Mouse (Mus musculus): ENCODE measurements around the gene B3gnt5.

GRCm38 (mm10) chr16:19768046-19768445 lies 8.0 kb downstream of the B3gnt5 start:
- TF ChIP-seq EP300 (IDR thresholded peaks at IDR 0.05; ENCODE audit: low read depth in 1 of 2, low read length in 2 of 2) (no peak), BHLHE40 (IDR thresholded peaks at IDR 0.05; ENCODE audit: borderline replicate concordance, low read depth, low read length) (no peak), CTCF (IDR thresholded peaks at IDR 0.05 in 2 of 3, conservative IDR thresholded peaks at IDR 0.05 in 1 of 3; ENCODE audit: control insufficient read depth in 1 of 3, insufficient read depth in 1 of 3, low read depth in 2 of 3, low read length in 3 of 3, poor library complexity in 1 of 3, severe bottlenecking in 1 of 3) (no peak), POLR2AphosphoS5 (IDR thresholded peaks at IDR 0.05; ENCODE audit: borderline replicate concordance, low read depth, low read length) (no peak), GATA1 (IDR thresholded peaks at IDR 0.05; ENCODE audit: low read depth, low read length) (no peak), POLR2A (IDR thresholded peaks at IDR 0.05; ENCODE audit: control insufficient read depth in 1 of 2, insufficient read depth in 1 of 2, low read depth in 1 of 2, low read length in 2 of 2, poor library complexity in 1 of 2) (no peak), CHD2 (IDR thresholded peaks at IDR 0.05; ENCODE audit: low read length) (no peak), USF1 (IDR thresholded peaks at IDR 0.05; ENCODE audit: low read depth, low read length) (no peak), ELF1 (IDR thresholded peaks at IDR 0.05; ENCODE audit: low read depth, low read length) (no peak), TAL1 (IDR thresholded peaks at IDR 0.05; ENCODE audit: low read length) (no peak), RAD21 (IDR thresholded peaks at IDR 0.05; ENCODE audit: low read depth, low read length) (no peak), KAT2A (conservative IDR thresholded peaks at IDR 0.05; ENCODE audit: low read depth, low read length) (no peak), ZNF384 (IDR thresholded peaks at IDR 0.05; ENCODE audit: low read depth, low read length) (no peak), RCOR1 (IDR thresholded peaks at IDR 0.05; ENCODE audit: low read depth, low read length) (no peak)

All from MEL (cell line).